ENCODE assay signal across 8 mouse cellular contexts in the genomic region with DNA sequence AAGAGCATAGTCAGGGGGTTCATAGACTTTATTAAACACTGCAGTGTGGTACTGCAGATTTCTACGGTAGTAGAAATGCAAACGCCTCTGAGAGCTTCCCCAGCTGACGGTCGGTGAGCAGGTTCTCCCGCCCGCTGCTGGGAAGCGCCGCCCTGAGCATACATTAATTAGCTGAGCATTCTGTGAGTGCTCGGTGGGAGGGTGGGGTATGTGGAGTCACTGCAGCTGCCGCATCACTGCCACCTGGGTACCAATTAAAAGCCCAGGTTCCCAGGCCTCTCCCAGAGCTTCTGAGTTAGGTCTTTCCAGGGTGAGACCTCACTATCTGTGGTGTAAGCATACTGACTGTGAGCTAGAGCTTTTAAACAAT.
DNase-seq lines count a peak whose midpoint lies in the region; ATAC-seq and TF ChIP-seq lines count a peak whose summit lies in the region.

No protein-coding gene starts in this region.

- H3K9ac ChIP-seq in hindbrain, embryonic 14.5 days = peak overlapping the region; percentile 8; the same call in 1 of the 2 replicates

- H3K4me1 ChIP-seq in hindbrain, embryonic 14.5 days (replicated peaks; ENCODE audit: control insufficient read depth, insufficient read depth, low read length) = peaks cover 10% of the 10 kb centered on the region; the same call in 1 of the 2 replicates
- peaks cover 2% of the 10 kb centered on the region; the same call in 1 of the 2 replicates for H3K4me1 ChIP-seq in lung, adult 2 months (ENCODE audit: control insufficient read depth, insufficient read depth, low read length)

- H3K4me2 ChIP-seq in hindbrain, embryonic 14.5 days (replicated peaks) = peak overlapping the region; percentile 50

- H3K27ac ChIP-seq in hindbrain, embryonic 14.5 days = no peak overlapping the region

- 0 out of 2 replicates have a peak overlapping the region, but pooled peaks have one; percentile 9 for H3K4me3 ChIP-seq in hindbrain, embryonic 14.5 days (replicated peaks; ENCODE audit: low read length)
- no peak overlapping the region for H3K4me3 ChIP-seq in lung, adult 2 months (replicated peaks; ENCODE audit: extremely low read depth, low read depth, low read length)

- DNase-seq in left cerebral cortex, postnatal 4 days = peak; percentile 75
- no peak for DNase-seq in left cerebral cortex, adult 8-10 months (ENCODE audit: low spot score in 2 of 2)
- peak; percentile 49 to 55 for DNase-seq in cerebellum, postnatal 14 days
- DNase-seq in hindbrain, embryonic 14.5 days (ENCODE audit: low spot score) = peak; percentile 65
- DNase-seq in retina, embryonic 14.5 days (ENCODE audit: low spot score) = peak; percentile 68
- DNase-seq in adrenal gland, adult (ENCODE audit: inconsistent age in 2 of 2, low spot score in 1 of 2) = no peak
- DNase-seq in lung, adult 2 months = no peak
- no peak for DNase-seq in adrenal gland, adult 18-20 months (ENCODE audit: low spot score in 2 of 2)

- H3K36me3 ChIP-seq in hindbrain, embryonic 14.5 days (replicated peaks; ENCODE audit: control insufficient read depth, insufficient read depth) = no peaks in the 10 kb centered on the region

- intact Hi-C loops in left cerebral cortex, postnatal 4 days (cut with DNase I) = loop anchor here (5.0 kb wide), 1 partner anchor 105 kb away; no protein-coding TSS in a partner anchor

- peak; percentile 87 for ATAC-seq in hindbrain, embryonic 14.5 days (ENCODE audit: low FRiP score)

- no peak for TF ChIP-seq POLR2A in lung, adult 2 months (IDR thresholded peaks at IDR 0.05; ENCODE audit: borderline replicate concordance, extremely low read depth, low read depth, low read length)

- no peaks in the 10 kb centered on the region for H3K9me3 ChIP-seq in hindbrain, embryonic 14.5 days (ENCODE audit: control insufficient read depth, low read length)

- no peak for TF ChIP-seq CTCF in lung, adult 2 months (IDR thresholded peaks at IDR 0.05; ENCODE audit: insufficient read depth, low read length)

- H3K27me3 ChIP-seq in hindbrain, embryonic 14.5 days (ENCODE audit: control insufficient read depth, insufficient read depth, low read length) = no peaks in the 10 kb centered on the region

- WGBS in hindbrain, embryonic 14.5 days = 3% methylated on average over 10 of the region's 10 CpGs
- WGBS in lung, adult 2 months = 37% methylated on average over 10 of the region's 10 CpGs

Comparison
In these comparisons a context has a peak if more than half of its experiments do, and no peak if none do; other contexts are left out.
1. DNase-seq: peak in left cerebral cortex, postnatal 4 days (single experiment), cerebellum, postnatal 14 days (2 of 2), hindbrain, embryonic 14.5 days (single experiment) and retina, embryonic 14.5 days (single experiment); none in left cerebral cortex, adult 8-10 months (0 of 2), adrenal gland, adult (0 of 2), lung, adult 2 months (single experiment) and adrenal gland, adult 18-20 months (0 of 2).